Mouse (Mus musculus) right cerebral cortex, adult 2 months (tissue): ENCODE results near the gene Ica1l.
"Not testable (repeated sequence)": the region's sequence is repeated elsewhere in the genome, so short reads cannot be mapped to it uniquely, and the experiment has no call there.

Experiments
- DNase-seq, 2 experiments: peaks; one replicate each; pipeline ENCODE4 v3.0.0; 2021 to 2022; ENCODE audit warnings: low spot score in 2 of 2

The Ica1l gene

GRCm38 (mm10) chr1:60042796-60043469, at the start of gene Ica1l:
TSS of gene Ica1l (minus strand) at chr1:60043184.
- DNase-seq, result peak; percentile 42 to 48

- DNase-seq, result no peak
Observed at GRCm38 (mm10) chr1:60076411-60076810, 33.4 kb upstream of the Ica1l start.

DNA sequence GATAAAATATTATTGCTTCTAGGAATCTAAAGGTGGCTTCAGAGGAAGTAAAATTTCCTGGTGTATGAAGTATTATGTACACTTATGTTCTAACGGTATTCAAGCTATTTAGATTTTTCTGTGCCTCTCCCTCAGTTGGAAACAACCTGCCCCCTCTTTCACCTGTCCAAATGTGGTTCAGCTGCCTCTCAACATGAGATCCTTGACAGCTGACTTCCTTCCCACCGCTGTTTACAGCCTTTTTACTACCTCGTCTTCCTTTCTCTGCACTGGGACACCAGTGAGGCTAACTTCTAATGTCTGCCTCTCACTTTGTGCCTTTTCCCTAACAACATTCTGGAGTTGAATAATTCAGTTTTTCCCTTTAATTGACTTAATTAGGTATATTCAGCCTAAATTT, 32.6 kb upstream of the Ica1l start:
- no peak for DNase-seq

DNA sequence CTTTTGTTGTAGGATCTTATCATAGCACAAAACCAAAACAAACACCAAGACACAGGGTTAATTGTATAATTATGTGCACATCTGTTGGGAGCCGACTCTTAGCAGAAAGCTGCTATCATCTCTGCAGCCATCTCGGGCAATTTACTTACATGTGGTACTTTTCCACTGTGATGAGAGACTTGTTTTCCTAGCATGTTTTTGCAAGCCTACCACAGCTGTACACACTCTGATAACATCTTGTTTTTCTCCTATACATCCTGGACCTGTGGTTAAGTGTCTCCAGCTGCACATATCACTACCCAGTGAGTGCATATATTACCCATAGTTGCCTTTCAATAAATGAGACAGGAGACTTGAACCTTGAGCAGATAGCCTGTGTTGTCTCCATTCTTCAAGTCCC, 32.0 kb upstream of the Ica1l start:
- no peak for DNase-seq

DNA sequence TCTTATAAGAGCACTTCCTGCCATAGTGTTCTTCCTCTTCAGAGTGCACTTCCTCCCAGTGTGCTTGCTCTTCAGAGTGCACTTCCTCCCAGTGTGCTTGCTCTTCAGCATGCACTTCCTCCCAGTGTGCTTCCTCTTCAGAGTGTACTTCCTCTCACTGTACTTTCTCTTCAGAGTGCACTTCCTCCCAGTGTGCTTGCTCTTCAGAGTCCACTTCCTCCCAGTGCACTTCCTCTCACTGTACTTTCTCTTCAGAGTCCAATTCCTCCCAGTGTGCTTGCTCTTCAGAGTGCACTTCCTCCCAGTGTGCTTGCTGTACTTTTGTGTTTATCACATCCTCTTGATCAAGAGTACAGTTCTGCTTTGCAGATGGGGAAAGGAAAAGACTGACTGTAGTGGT, 27.7 kb upstream of the Ica1l start:
- DNase-seq, result not testable (repeated sequence)

DNA sequence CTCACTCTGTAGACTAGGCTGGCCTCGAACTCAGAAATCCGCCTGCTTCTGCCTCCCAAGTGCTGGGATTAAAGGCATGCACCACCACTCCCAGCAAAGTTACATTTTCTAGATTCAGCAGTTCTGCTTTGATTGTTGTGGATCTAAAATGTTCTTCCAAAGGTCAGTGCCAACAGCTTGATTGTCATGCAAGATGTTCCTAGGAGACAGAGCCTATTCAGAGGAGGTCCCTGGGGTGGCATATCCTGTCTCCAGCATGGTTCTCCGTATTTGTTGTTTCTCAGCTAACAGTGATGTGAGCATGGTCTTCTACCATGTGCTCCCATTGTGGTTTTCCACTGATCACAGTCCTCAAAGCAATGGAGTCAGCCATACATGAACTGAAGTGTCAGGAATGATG, 13.3 kb upstream of the Ica1l start:
- DNase-seq, result no peak

DNA sequence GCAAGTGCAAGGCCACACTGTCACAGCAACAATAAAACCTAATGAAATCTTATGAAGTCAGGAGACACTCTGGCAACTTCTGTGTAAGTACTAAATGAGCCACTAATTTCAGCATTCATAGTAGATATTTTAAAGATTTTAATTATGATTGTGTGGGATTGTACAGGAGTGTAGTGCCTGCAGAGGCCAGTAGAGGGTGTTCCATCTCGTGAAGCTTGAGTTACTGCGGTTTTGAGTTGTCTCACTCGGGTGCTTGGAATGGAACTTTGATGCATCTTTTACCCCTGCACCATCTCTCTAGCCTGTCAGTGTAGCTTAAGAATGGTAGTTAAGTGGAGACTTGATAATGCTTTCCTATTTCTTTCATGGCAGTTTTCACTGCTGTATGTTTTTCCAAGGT, 11.7 kb upstream of the Ica1l start:
- DNase-seq, result no peak

DNA sequence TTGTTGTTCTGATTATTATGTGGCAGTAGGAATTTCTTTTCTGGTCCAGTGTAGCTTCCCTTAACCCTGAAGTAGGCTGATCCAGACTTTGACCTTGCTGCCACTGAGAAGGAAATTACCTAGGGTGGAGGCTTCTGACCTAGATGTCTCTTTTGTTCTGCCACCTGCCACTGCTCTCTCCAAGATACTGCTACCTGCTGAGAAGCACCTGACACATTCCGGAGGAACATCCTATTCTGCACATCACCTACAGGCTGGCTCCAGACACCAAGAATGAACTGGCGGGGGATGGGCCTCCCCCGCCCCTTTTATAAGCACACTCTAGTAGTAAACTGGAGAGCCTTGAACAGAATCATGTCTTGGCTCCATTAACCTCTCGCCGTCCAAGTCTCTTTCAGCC, 4.5 kb upstream of the Ica1l start:
- not testable (repeated sequence) for DNase-seq

GRCm38 (mm10) chr1:60044595-60044994, 1.6 kb upstream of the Ica1l start:
- DNase-seq, result no peak

GRCm38 (mm10) chr1:60042398-60042795, 587 bp downstream of the Ica1l start:
- DNase-seq, result peak in 1 of 2 experiments; percentile 31

DNA sequence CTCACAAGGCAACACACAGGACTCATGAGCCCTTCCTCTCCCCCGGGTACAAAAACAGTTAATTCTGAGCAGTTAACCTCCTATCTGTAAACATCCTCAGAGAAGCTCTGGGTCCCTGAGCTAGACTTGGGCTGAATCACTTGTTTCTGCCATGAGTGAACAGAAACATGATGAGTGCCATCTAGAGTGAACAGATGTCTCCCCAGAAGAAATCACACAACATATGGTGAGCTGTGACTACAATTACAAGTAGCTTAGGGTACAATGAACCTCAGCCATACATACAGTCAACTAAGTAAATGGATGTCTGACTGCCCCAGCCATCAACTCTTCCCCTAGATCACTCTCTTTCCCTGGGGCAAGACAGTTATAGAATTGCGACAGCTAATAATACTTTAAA, 7.9 kb downstream of the Ica1l start:
- peak; percentile 46 to 52 for DNase-seq

GRCm38 (mm10) chr1:60017031-60017469, 25.9 kb downstream of the Ica1l start:
- no peak for DNase-seq

- DNase-seq, result no peak
Observed at GRCm38 (mm10) chr1:60016136-60016611, 26.8 kb downstream of the Ica1l start.

- DNase-seq, result no peak
Observed at GRCm38 (mm10) chr1:60015511-60015910, 27.5 kb downstream of the Ica1l start.

DNA sequence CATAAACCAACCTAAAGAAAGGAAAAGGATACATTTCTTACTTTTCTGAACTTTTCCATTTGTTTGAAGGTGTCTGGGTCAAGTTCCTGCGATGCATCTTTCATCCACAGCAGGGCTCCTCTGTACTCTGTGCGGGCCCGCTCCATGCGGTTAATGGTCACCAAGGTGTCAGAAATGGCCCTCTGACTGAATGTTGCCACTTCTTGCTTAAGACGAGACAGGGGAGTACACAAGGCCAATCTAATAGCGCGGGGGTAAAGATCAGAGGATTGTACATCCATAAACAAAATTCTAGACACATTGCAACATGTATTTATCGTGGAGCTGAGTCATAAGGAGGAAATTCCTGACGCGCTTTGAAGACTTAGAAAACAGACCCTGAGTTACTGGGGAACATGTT, 29.2 kb downstream of the Ica1l start:
- DNase-seq, result no peak

DNA sequence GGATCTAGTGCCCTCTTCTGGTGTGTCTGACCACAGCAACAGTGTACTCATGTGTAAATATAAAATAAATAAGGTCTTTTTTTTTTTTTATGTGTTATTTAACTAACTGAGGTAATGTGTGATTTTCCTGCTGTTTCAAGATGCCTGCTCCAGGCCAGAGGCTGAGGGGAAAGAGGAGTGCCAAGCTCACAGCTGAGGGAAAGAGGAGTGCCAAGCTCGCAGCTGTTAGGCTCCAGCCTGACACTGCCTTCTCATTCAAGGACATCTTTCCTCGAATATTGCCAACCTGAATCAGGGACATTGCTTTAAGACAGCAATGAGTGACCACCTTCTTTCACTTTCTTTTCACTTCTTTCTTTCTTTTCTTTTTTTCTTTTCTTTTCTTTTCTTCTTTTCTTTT, 34.2 kb downstream of the Ica1l start:
- no peak for DNase-seq

DNA sequence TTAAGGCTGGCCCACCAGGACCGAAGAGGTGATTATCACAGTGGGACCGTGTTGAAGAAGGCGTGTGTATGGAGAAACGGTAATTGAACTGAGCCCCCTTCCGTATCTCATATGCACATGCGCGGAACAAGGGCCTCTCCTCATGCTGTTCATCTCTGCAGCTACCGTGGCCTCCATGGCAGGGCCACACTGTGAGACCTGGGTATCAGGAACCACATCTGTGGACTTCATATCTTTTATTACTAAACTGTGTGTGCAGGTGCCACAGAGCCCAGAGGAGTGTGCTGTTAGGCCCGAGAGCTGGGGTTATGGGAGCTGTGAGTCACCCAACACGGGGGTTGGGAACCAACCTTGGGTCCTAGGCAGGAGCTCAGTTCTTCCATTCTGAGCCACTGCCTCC, 35.6 kb downstream of the Ica1l start:
- DNase-seq, result no peak

GRCm38 (mm10) chr1:60000319-60000718, 42.7 kb downstream of the Ica1l start:
- no peak for DNase-seq

DNA sequence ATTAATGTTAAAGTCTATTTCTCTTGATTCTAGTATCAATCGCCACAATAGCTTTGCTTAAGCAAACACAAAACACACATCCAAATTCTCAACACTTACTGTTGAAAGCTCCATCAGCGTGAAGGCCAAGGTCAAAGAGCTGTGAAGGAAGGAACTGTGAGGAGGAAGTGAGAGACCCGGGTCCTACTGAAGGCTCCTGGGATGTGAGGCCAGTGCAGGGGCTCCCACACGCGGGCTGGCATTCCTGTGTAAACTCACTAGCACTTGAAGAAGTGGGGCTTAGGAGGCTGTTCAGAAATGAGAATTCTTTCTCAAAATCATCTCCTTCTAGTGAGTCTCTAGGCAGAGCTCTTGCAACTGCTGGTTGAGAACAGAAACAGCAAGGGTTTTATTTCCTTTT, 45.6 kb downstream of the Ica1l start:
- no peak for DNase-seq

DNA sequence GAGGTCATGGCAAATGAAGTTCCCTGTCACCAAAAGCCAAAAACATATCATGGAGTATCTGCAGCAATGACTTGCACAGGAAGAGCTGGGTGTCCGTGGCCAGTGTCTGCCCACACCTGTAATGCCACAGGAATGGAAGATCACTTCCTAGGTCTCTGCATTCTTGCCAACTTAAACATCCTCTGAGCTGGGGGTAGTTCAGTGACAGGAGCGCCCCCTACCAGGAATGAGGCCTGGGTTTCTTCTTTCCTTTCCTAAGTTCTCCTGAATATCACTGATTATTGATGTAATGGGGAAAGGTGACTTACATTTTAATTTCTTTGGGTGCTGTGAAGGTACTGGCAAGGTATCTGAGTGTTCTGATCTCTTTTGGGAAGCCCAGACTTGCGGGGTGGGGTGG, 47.3 kb downstream of the Ica1l start:
- DNase-seq, result no peak

DNA sequence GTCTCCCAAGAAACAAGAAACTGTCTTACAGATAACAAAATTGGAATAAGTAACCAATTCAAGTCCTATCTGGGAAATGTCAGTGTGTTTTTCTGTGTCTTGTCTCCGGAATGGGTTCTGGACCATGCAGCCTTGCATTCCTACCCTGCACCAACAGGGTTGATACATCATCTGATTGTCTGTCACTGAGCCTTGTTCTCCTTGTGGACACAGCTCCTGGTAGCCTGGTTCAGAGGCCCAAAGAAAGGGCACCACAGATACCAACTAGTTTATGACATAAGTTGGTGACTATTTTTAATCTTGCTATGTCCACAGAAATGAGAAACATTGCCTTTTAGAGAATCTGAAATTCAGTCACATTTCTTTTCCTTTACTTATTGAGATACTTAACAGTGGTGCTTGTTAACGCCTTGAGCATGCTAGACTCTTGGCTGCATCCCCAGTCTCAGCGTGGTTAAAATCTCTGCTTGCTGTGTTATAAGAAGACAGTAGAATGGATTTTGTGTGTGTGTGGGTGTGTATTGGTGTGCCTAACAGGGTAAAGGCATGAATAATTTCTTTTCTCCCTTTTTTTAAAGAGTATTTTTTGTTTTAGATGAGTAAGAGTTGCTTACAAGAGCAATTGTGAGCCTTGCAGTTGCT, 55.5 kb downstream of the Ica1l start:
- DNase-seq, result peak; percentile 68 to 75

DNA sequence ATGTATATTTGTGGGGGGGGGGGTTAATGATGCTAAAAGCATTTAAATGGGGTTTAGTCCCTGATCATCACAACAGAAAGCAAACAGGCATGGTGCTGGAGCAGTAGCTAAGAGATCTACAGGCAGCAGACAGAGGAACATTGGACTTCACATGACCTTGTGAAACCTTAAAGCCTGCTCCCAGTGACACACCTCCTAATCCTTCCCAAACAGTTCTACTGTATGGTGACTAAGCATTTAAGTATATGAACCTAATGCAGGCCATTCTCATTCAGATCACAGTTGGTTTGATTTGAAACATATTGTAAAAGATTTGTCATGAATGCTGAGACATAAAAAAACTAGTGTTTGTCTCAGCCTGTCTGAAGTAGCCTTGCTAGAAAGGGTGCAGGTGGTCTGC, 56.4 kb downstream of the Ica1l start:
- no peak for DNase-seq

GRCm38 (mm10) chr1:59967291-59967690, 75.7 kb downstream of the Ica1l start:
- no peak for DNase-seq
